Mouse (Mus musculus) neural tube, embryonic 14.5 days (tissue): ENCODE measurements around the gene Hpcal1. TPM values are rescaled to one million over a fixed set of nuclear protein-coding genes. Genes with fewer than 3 reads are reported as not detected.

ENCODE experiments used
- ATAC-seq: fragments of 200-750 bp; cut with Nextera tagmentation; 2 replicates; pipeline ENCODE4 v1.8.0; 2017; ENCODE audit warnings: low read depth, mild to moderate bottlenecking, moderate TSS enrichment, moderate library complexity
- H3K27ac ChIP-seq: fragments of 300-500 bp; sonication (generic); 2 replicates; pipeline ENCODE4 v1.5.1; 2014; ENCODE audit warnings: low read depth, mild to moderate bottlenecking, control low read depth, low read length, moderate library complexity, mixed read lengths
- H3K27me3 ChIP-seq: fragments of 300-500 bp; sonication (generic); 2 replicates; pipeline ENCODE4 v1.6.1; 2014; ENCODE audit warnings: low read length; ENCODE audit not compliant: control insufficient read depth, insufficient read depth
- H3K36me3 ChIP-seq: fragments of 300-500 bp; sonication (generic); 2 replicates; pipeline ENCODE4 v1.6.1; 2014; ENCODE audit warnings: low read length, mixed read lengths; ENCODE audit not compliant: control insufficient read depth, insufficient read depth
- H3K4me1 ChIP-seq: fragments of 300-500 bp; sonication (generic); 2 replicates; pipeline ENCODE4 v1.6.1; 2014; ENCODE audit warnings: low read length; ENCODE audit not compliant: control insufficient read depth, insufficient read depth
- H3K4me2 ChIP-seq: fragments of 300-500 bp; sonication (generic); 2 replicates; pipeline ENCODE4 v1.6.1; 2014; ENCODE audit warnings: mild to moderate bottlenecking, low read depth, low read length, control low read depth
- H3K4me3 ChIP-seq: fragments of 300-500 bp; sonication (generic); 2 replicates; pipeline ENCODE4 v1.5.1; 2014; ENCODE audit warnings: low read depth, low read length, control low read depth, mixed read lengths
- H3K9ac ChIP-seq: fragments of 300-500 bp; sonication (generic); replicated peaks from 2 replicates; pipeline ENCODE4 v1.6.1; 2014; ENCODE audit warnings: low read depth, mild to moderate bottlenecking, control low read depth, low read length, mixed read lengths
- H3K9me3 ChIP-seq: fragments of 300-500 bp; sonication (generic); 2 replicates; pipeline ENCODE4 v1.6.1; 2016; ENCODE audit warnings: low read length; ENCODE audit not compliant: control insufficient read depth
- WGBS: fragments of 180-500 bp; shearing (Covaris S2); extraction: QIAGEN DNeasy Blood & Tissue Kit; methylation state at CpG from one replicate; pipeline ENCODE4 v1.1.7; 2014; 5-methylcytosine and 5-hydroxymethylcytosine counted together
- polyA plus RNA-seq: library from polyadenylated mRNA; unstranded; fragments of >200 nt; fragmentation: Nextera tagmentation; extraction: Ambion mirVana; gene quantifications from 2 replicates; pipeline ENCODE4 v1.2.1, GENCODE M21; 2014

Hpcal1 gene
- polyA plus RNA-seq, 1 experiment from 2014 or later = 135 TPM

DNA sequence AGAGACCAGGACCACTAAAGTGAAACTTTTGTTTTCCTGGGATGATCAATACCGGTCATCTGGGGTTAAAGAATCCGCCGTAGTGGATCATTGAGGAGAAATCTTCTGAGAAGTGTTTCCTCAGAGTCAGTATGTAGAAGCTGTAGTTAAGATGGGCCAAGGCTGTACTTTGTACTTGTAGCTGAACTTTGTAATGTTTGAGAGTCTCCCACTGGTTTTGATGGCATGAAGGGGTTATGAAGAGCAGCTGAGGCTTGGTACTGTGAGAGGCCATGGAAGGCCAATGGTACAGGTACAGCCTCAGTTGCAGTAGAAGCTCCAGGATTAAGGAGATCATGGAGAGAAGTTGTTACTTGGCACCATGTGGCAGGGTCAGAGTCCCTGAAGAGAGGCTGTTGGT is 13.2 kb downstream of the Hpcal1 start:
- no peak for ATAC-seq
- Histone ChIP-seq H3K4me3 (no peak overlapping the region), H3K4me1 (peaks cover 6% of the 10 kb centered on the region; the same call in 1 of the 2 replicates)

DNA sequence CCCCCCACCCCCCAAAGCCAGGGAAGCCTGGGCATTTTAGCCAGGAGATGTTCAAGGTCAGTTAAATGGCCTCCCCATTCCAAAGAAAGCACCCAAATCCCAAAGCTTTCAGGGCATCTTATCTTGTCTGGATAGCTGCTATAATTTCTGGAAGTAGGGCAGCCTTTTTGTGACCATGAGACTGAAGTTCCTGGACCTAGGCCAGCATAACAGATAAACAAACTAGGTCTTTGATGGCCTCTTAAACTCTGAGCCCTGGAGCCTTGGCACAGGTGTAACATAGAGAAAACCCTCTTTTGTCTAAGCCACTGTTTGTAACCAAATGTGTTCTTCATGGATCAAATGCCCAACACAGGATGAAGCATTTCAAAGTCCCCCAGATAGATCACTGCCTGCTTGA is 16.8 kb downstream of the Hpcal1 start:
- Histone ChIP-seq H3K9ac (no peak overlapping the region), H3K4me2 (no peak overlapping the region), H3K4me3 (no peak overlapping the region), H3K4me1 (no peaks in the 10 kb centered on the region), H3K27ac (no peak overlapping the region), H3K9me3 (no peaks in the 10 kb centered on the region), H3K27me3 (no peaks in the 10 kb centered on the region), H3K36me3 (no peaks in the 10 kb centered on the region)
- no peak for ATAC-seq

More for the DNA sequence above, 13.2 kb downstream of the Hpcal1 start:
- no peak overlapping the region for H3K4me2 ChIP-seq
- no peak overlapping the region for H3K9ac ChIP-seq
- H3K36me3 ChIP-seq = no peaks in the 10 kb centered on the region
- no peaks in the 10 kb centered on the region for H3K27me3 ChIP-seq
- no peaks in the 10 kb centered on the region for H3K9me3 ChIP-seq
- 98% methylated on average over 3 of the region's 3 CpGs for WGBS
- H3K27ac ChIP-seq = no peak overlapping the region

DNA sequence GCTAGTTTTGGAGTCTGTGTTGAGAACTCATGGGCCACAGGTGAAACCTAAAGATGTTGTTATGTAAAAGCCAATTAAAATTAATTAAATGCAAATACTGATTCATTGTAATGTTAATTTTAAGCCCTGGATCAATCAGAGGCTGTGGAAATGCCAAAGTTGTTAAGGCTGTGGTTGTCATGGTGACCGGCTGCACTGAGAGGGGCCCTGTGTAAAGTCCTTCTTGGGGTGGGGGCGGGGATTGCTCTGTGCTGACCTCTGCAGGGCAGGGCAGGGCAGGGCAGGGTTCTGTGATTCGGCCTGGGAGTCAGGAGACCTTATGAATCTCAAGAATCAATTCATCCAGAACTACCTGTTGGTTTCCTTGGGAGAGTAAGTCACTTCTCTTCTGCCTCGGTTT is 18.8 kb downstream of the Hpcal1 start:
- 13% methylated on average over 4 of the region's 4 CpGs for WGBS
- no peaks in the 10 kb centered on the region for H3K4me1 ChIP-seq

DNA sequence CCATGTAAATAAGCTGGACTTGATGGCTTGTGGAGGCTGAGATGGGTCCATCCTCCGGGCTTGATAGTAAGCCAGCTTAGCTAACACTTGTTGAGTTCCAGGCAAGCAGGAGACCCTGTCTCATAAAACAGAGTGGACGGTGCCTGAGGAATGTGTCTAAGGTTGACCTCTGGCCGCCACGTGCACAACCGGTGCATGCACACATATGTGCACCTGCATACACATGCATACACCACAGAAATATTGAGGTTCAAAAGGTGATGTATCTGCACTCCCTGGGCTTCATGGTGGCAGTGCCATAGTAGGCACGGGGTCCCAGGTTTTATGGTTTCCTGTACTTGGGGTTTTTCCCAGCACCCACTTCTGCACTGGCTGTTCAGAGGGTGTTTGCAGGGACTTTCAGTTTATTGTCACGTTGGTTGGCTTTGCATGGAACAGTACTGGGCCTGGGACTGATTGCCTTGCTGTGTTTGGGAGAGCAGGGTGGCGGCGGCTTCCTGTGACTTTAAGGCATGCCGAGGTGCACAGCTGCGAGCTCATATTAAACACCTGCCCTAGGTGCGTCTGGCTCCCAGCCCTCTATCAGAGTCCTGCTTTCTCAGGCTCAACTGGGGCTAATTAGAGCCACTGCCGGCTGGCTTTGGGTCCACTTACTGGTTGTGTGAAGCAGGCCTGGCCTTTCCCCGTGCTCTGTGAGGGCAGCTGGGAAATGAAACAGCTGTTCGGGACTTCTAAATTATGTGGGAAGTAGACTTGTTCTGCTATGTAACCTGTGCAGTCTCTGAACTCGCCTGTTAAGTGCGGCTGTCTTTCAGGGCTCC is 19.5 kb downstream of the Hpcal1 start:
- H3K27ac ChIP-seq = no peak overlapping the region
- 67% methylated on average over 17 of the region's 17 CpGs for WGBS

More for the DNA sequence above, 18.8 kb downstream of the Hpcal1 start:
- Histone ChIP-seq H3K27me3 (no peaks in the 10 kb centered on the region), H3K4me2 (no peak overlapping the region), H3K4me3 (no peak overlapping the region), H3K27ac (no peak overlapping the region), H3K9ac (no peak overlapping the region), H3K9me3 (no peaks in the 10 kb centered on the region), H3K36me3 (no peaks in the 10 kb centered on the region)
- no peak; the same call in 1 of the 2 replicates for ATAC-seq

DNA sequence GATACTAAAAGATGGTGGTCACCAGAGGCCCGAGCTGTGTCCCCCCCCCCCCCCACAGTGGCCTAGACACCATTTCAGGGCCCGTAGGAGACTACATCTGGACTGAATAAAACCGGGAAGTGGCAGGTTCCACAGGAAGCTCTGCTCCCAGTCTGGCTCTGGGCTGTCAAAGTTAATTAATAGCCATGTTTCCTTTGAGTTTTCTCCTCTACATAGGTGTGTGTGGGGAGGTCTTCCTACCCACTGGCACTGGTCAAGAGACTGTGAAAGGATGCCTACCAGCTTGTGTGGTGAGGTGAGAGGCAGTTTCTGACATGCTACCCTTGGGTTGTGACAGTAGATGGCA is 20.1 kb downstream of the Hpcal1 start:
- H3K4me1 ChIP-seq = no peaks in the 10 kb centered on the region
- H3K4me2 ChIP-seq = no peak overlapping the region
- WGBS = 39% methylated on average over 3 of the region's 3 CpGs
- no peaks in the 10 kb centered on the region for H3K36me3 ChIP-seq
- H3K27ac ChIP-seq = no peak overlapping the region
- no peaks in the 10 kb centered on the region for H3K9me3 ChIP-seq
- no peak for ATAC-seq
- no peak overlapping the region for H3K9ac ChIP-seq
- no peaks in the 10 kb centered on the region for H3K27me3 ChIP-seq
- no peak overlapping the region for H3K4me3 ChIP-seq

More for the DNA sequence above, 19.5 kb downstream of the Hpcal1 start:
- H3K9me3 ChIP-seq = no peaks in the 10 kb centered on the region
- no peaks in the 10 kb centered on the region for H3K4me1 ChIP-seq
- ATAC-seq = 0 out of 2 replicates have a peak, but pooled peaks have one; percentile 22
- H3K36me3 ChIP-seq = no peaks in the 10 kb centered on the region
- H3K27me3 ChIP-seq = no peaks in the 10 kb centered on the region
- no peak overlapping the region for H3K4me3 ChIP-seq
- no peak overlapping the region for H3K9ac ChIP-seq
- no peak overlapping the region for H3K4me2 ChIP-seq

DNA sequence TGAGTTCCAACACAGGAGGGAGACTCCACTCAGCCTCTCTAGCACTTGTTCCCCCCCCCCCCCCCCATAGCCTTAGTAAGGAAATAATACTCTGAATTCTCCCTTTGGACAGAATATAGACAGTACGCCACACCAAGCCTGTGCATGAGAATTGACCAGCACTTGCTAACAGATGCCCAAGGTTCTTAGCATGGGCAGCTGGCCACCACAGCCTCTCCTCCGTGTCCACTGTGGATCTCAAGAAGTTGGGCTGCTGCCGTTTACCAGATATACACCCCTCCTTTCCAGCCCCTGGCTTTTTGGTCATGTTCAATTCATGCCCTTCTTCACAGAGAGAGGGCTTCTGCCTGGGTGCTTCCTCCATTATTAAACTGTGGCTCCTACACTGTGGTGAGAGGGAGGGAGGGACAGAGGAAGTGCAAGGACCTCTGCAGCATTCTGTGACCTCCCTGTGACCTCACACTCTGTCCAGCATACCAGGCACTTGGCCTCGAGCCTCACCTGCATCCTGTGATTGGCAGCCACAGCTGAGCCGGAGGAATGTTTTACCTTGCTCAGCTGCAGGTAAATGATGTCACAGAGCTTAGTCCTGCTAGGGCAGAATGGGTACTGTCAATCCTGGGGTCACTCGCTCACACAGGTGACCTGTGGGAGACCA is 21.2 kb downstream of the Hpcal1 start:
- ATAC-seq = no peak

DNA sequence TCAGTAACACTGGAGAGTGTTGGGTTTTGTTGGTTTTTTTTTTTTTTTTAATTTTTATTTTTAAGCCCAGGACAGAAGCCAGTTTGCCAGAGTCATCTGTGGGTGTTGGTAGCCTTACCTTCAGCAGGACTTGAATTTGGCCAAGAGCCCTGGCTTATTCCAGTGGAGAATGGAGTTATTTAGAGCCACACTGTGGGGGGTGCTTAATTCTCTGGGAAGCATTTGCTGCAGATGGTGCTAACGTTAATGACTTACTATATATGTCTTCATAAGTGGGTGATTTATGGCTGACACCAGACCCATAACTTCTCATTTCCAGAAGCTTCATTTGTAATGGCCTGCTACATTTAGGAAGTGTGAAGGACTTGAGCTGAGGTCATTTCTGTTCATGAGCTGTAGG is 21.9 kb downstream of the Hpcal1 start:
- Histone ChIP-seq H3K27me3 (no peaks in the 10 kb centered on the region), H3K4me2 (no peak overlapping the region), H3K36me3 (no peaks in the 10 kb centered on the region), H3K4me1 (no peaks in the 10 kb centered on the region), H3K27ac (no peak overlapping the region), H3K4me3 (no peak overlapping the region), H3K9ac (no peak overlapping the region), H3K9me3 (no peaks in the 10 kb centered on the region)
- whole genome bisulfite sequencing = 25% methylated on average over 1 of the region's 1 CpGs
- ATAC-seq = peak; percentile 9; the same call in 1 of the 2 replicates

More for the DNA sequence above, 21.2 kb downstream of the Hpcal1 start:
- Histone ChIP-seq H3K27ac (no peak overlapping the region), H3K27me3 (no peaks in the 10 kb centered on the region), H3K4me3 (no peak overlapping the region), H3K9ac (no peak overlapping the region), H3K9me3 (no peaks in the 10 kb centered on the region), H3K4me1 (no peaks in the 10 kb centered on the region), H3K36me3 (no peaks in the 10 kb centered on the region), H3K4me2 (no peak overlapping the region)
- 78% methylated on average over 6 of the region's 6 CpGs for WGBS

DNA sequence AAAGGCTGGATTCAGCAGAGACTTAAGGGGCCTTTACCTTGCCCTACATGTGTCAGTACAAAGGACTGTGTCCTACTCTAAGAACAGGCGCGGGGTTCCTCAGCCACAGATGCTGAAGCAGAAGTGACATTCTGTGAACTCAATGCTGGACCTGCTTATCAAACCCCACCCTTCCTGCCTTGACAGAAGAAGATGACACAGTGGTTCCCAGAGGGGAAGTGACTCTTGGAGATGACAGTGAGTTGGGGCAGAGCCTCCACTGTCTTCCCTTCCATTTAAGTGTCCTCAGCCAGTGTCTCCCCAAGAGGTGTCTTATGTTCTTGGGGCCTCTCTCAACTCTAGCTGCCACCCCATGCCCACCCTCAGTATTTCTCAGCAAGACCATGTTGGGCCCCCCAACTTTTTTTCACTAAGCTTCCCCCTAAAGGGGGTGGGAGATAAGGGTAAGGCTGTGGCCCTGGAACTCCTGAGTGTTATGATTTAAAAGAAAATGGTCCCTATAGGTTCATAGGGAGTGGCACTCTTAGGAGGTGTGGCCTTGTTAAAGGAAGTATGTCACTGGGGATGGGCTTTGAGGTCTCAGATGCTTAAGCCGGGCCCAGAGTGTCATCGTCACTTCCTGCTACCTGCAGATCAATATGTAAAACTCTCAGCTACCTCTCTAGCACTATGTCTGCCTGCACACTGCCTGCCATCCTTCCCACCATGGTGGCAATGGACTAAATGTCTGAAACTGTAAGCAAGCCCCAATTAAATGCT is 25.2 kb downstream of the Hpcal1 start:
- no peak overlapping the region for H3K9ac ChIP-seq
- H3K27me3 ChIP-seq = no peaks in the 10 kb centered on the region
- no peak overlapping the region for H3K4me3 ChIP-seq
- no peaks in the 10 kb centered on the region for H3K4me1 ChIP-seq
- no peak overlapping the region for H3K4me2 ChIP-seq
- over 99% methylated on average over 4 of the region's 4 CpGs for WGBS
- H3K9me3 ChIP-seq = no peaks in the 10 kb centered on the region
- no peak for ATAC-seq
- no peak overlapping the region for H3K27ac ChIP-seq
- H3K36me3 ChIP-seq = no peaks in the 10 kb centered on the region

DNA sequence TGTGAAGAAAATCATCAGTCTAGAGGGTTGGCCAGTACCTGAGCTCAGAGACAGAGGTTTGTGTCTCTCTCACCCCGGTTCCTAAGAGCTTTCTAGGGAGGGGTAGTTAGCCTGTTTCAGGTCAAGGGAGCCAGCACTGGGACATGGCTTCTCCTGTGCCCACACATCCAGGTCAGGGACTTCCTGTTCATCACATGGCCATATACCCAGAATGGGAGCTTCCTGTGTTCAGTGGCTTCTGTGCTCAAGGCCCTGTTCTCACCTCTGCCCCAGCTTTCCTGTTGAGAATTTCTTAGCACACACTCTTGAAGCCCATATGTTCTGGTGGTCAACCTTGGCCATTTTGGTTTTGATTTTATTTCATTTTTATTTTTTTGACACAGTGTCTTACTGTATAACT is 26.6 kb downstream of the Hpcal1 start:
- Histone ChIP-seq H3K4me3 (no peak overlapping the region), H3K9ac (no peak overlapping the region), H3K9me3 (no peaks in the 10 kb centered on the region), H3K4me1 (no peaks in the 10 kb centered on the region), H3K27me3 (no peaks in the 10 kb centered on the region), H3K27ac (no peak overlapping the region), H3K4me2 (no peak overlapping the region), H3K36me3 (no peaks in the 10 kb centered on the region)
- WGBS = 95% methylated on average over 1 of the region's 1 CpGs
- ATAC-seq = no peak
